Mouse (Mus musculus) spleen, adult 18-20 months (tissue): ENCODE results near the gene Mon2.

Experiments used
- DNase-seq, 2 experiments: peaks; one replicate each; pipeline ENCODE4 v3.0.0; 2022; ENCODE audit warnings: mixed read lengths in 2 of 2

The Mon2 gene

DNA sequence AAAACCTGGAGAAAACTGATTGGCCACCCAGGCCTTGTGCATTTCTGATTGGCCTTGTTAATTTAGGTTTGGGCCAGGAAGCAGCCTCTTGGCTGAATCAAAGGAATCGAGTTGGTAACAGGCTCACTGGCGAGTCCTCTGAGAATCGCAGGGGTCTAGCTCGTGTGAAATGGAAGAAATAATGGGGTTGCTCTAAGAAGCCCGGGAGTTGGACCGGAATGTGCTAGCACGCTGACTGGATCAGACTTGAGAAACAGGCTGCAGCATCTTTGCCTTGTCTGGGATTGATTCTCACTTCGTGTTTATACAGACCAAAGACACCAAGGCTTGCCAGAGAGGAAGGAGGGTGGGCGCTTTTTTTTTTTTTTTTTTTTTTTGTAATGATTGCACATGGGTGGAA lies 114.8 kb downstream of the Mon2 start:
- no peak for DNase-seq

DNA sequence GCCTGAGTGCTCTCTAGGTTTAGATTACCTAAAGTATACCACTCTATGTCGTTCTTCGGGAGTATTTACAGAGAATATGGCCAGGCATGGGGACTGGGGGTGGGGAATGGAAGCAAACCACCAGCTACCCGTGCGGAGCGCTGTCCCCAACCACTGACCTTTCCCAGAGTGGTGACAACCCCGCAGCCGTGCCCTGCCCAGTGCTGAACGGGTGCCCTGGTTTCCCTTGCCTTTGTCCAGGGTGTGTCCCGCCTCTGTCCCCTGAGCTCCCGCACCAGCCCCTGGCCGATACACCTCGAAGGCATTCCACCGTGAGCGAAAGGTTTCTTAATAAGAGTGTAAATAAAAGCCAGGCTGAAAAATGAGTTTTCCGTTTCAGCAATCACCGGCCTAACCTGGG lies 115.6 kb downstream of the Mon2 start:
- DNase-seq = no peak

DNA sequence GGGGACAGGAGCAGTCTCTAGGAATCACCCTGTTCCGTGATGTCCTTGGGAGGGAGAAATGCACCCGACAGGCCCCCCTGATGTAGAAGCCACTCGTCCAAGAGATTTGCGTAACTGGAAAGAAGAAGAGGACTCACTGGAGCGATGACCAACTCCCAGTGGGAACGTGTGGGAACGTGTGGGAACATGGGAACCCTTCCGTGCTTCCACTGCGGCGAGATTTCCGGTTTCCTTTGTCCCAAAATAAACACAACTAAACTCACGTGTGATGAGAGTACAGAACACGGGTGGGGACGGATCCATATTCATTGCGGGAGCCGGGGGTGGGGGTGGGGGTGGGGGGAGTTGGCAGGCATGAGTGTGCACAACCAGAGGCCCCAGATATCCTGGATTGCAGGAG lies 116.1 kb downstream of the Mon2 start:
- no peak for DNase-seq

DNA sequence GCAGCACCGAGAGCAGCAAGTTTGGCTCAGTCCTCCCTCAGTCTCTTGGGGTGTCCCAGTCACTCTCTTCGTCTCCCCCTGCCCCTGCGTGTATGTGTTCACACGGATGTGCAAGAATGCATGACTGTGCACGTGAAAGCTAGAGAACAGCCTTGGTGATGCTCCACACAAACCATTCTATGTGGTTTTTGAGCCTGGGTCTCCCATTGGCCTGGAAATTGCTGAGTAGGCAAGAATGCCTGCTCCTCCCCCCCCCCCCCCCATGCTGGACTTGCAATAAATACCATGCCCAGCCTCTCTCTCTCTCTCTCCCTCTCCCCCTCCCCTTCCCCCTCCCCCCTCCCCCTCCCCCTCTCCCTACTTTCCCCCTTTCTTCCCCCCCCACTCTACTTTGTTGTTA lies 117.6 kb downstream of the Mon2 start:
- no peak for DNase-seq

DNA sequence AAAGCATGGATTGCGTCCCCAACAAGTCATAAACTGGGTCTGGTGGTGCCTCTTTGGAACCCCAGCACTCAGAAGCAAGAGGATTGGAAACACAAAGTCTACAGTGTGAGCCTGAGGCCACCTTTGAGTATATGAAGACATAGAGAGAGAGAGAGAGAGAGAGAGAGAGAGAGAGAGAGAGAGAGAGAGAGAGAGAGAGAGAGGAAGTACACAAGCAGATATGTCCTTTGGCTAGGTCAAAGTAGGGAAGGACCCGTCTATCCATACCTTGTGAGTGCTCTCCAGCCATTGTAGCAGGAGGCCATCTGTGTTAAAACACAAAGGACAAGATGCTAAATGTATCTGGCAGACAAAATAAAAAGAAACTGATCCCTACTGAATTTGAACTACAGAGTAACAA lies 118.4 kb downstream of the Mon2 start:
- no peak for DNase-seq

DNA sequence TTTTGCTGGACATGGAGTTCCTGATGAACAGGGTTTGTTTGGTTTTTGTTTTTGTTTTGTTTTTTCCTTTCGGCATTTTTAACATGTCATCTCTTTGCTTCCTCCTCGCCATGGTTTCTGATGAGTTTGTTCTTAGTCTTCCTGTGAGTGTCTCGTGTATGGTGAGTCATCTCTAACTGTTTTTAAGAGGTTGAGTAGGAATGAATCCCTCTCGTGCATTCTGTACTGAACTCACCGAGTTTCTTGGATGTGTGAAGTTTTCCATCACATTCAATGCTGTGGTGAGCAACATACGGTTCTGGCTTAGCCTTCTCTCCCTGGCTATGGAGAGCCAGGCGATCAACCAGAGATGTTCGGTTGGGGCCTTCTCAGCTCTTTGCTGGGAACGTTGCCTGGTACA lies 122.7 kb downstream of the Mon2 start:
- DNase-seq = no peak

DNA sequence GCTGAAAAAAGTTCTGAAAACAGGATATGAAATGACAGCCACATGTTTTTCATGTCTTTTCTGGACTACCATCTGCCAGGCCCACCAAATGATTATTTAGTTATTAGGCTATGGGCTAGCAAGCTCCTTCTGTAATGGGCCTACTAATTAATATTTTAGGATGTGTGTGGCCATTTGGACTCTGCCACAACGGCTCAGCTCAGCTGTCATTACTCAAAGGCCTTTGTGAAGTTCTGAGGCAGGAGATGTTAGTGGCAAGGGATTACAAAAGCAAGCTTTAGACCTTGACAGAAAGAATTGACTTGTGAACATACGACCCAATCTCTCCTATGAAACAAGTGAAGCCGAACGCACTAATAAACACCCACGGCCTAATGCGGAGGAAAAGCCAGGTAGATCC lies 125.3 kb downstream of the Mon2 start:
- DNase-seq = no peak

DNA sequence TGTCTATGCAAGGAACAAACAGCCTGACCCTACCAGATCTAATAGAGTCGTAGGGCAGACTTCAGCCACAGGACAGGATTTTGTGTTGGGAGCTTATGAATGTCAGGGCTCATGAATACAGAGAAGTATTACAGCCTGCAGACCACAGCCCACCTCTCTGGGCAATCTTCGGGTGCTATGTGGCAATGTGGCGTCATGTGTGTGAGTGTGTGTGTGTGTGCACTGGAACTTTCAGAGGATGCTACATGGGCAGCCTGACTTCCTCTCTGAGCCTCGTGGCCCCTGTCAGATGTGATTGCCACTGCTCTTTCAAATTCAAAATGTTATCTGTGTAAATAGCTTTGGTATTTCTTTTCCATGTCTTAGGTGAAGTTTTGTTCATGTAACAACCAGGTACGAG lies 131.4 kb downstream of the Mon2 start:
- DNase-seq = no peak

DNA sequence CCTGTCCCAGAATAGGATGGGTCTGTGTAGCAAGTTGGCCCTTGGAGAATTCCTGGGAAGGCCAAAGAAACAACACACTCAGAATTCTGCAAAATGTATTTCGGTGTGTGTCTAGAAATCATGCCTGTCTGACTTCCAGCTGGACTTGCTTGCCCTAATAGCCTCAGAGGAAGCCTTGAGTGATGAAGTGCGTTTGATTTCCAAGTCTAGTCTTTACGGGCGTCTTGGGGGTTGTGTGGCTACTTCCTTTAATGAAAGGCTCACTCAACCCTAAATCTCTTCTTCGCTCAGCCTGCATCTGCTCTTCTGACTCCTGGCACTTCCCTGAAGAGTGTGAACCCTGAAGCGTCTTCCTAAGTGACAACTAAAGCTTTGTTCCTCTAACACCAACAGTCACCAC lies 132.5 kb downstream of the Mon2 start:
- DNase-seq = no peak

DNA sequence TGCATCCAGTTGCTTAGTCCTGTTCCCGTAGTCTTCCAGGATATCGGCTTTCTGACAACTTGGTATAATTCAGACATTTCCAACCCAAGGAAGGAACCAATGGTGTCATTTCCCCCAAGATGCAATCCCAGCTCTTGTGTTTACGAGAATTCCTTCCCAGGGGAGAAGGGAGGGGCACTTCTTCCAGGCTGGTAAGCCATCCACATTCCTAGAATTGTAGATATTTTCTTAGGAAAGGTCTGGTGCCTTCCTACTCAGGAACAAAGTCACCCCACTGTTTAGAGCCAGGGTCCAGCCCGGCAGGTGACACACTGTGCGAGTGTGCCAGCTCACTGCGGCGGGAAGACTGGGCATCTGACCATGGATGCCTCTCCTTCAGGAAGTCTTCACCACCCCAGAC lies 133.5 kb downstream of the Mon2 start:
- DNase-seq = no peak
